Mouse (Mus musculus) adrenal gland, adult 10 weeks (tissue): ENCODE data around the gene Gm10024. TPM values are rescaled to one million over a fixed set of nuclear protein-coding genes. Genes with fewer than 3 reads are reported as not detected.

Experiments used
- polyA plus RNA-seq: library from polyadenylated mRNA; stranded (reverse); fragments of 350-450 nt; fragmentation: Illumina TruSeq; extraction: RNeasy Lipid Tissue Mini Kit (QIAGEN cat#74804); gene quantifications from one replicate; pipeline ENCODE4 v1.2.3, GENCODE M21; 2014; ENCODE audit warnings: low read depth, low replicate concordance

Gm10024 gene
- not detected for polyA plus RNA-seq

DNA sequence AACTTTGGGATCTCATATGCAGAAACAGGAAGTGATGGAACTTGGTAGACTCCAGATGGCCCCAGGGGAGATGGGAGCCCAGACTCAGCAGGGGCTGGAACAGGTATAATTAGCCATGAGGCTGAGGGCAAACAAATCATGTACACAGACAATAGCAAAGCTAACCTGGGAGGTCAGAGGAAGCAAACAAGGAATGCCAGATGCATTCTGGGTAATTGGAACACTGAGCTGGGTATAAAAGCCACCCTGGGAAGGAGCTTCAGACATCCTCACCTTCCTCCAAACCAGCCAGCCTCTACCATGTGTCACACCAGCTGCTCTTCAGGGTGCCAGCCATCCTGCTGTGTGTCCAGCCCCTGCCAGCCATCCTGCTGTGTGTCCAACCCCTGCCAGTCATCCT is at the start of gene Gm10024:
Gene Gm10024, plus strand, starts transcription at position 301 of the 400 bp plus-strand sequence.

GRCm38 (mm10) chr10:77685895-77686664 is 25.2 kb upstream of the Gm10024 start, which contains the start of gene Tspear:
TSS of gene Tspear (plus strand) at chr10:77686569.

DNA sequence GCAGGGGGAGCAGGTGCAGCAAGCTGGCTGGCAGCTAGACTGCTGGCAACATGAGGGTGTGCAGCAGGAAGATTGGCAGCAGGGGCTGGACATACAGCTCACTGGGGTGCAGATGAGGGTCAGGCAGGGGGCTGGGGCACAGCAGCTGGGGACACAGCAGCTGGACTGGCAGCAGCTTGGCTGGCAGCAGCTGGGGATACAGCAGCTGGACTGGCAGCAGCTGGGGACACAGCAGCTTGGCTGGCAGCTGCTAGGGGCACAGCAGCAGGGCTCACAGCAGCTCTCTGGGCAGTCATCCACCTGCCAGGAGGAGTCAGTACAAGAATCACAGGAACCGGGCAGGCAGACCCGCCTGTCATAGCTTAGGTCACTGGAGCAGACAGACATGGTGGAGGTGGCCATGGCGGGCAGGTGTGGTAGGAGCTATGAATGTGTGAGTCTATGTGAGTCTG is 20.9 kb upstream of the Gm10024 start, which contains the start of gene Gm19402:
Gene Gm19402, minus strand, starts transcription at position 402 of the 452 bp plus-strand sequence.

GRCm38 (mm10) chr10:77697133-77697532 is 14.1 kb upstream of the Gm10024 start, which contains the start of gene Gm9508:
TSS of gene Gm9508 (minus strand) at chr10:77697233.

DNA sequence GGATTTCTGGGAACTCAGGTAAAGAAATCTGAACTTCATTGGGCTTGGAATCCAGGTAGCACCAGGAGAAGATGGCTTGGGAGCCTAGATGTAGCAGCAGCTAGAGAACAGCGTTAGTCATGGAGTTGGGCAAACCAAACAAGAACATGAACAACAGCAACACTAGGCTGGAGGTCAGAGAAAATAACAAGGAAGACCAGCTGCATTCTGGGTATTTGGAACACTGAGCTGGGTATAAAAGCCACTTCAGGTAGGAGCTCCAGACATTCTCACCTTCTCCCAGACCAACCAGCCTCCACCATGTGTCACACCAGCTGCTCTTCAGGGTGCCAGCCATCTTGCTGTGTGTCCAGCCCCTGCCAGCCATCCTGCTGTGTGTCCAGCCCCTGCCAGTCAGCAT is 4.9 kb upstream of the Gm10024 start, which contains the start of gene Gm10272:
Gene Gm10272, plus strand, starts transcription at position 301 of the 400 bp plus-strand sequence.

GRCm38 (mm10) chr10:77715507-77715906 is 4.2 kb downstream of the Gm10024 start, which contains the start of gene Gm10142:
TSS of gene Gm10142 (plus strand) at chr10:77715807.

GRCm38 (mm10) chr10:77720299-77720698 is 9.0 kb downstream of the Gm10024 start, which contains the start of gene Krtap12-1:
TSS of gene Krtap12-1 (plus strand) at chr10:77720599.

GRCm38 (mm10) chr10:77726186-77726585 is 14.9 kb downstream of the Gm10024 start, which contains the start of gene Gm10100:
TSS of gene Gm10100 (plus strand) at chr10:77726486.

DNA sequence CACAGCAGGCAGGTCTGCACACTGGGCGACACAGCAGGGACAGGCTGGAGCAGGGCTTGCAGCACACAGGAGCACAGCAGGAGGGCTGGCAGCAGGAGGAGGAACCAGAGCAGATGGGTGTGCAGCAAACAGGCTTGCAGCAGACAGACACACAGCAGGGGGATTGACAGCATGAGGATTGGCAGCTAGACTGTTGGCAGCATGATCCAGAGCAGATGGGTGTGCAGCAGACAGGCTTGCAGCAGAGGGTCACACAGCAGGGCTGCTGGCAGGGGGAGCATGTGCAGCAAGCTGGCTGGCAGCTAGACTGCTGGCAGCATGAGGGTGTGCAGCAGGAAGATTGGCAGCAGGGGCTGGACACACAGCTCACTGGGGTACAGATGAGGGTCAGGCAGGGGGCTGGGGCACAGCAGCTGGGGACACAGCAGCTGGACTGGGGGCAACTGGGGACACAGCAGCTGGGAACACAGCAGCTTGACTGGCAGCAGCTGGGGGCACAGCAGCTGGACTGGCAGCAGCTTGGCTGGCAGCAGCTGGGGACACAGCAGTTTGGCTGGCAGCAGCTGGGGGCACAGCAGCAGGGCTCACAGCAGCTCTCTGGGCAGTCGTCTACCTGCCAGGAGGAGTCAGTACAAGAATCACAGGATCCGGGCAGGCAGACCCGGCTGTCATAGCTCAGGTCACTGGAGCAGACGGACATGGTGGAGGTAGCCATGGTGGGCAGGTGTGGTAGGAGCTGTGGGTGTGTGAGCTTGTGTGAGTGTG is 30.8 kb downstream of the Gm10024 start, which contains the start of gene Gm18596:
Gene Gm18596, minus strand, starts transcription at position 715 of the 765 bp plus-strand sequence.

DNA sequence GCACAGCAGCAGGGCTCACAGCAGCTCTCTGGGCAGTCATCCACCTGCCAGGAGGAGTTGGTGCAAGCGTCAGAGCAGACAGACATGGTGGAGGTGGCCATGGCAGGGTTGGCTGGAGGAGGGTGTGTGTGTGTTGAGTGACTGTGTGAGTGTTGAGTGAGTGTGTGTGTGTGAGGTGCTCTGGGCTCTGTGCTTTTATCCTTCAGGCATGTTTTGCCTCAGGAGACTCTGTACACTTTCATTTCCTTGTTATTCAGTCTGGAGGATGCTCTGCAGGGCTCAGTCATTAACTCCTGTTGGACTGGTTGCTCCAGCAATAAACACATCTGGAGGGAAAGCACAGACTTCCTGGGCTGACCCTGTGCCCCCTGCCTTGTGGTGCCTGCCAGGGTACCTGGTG is 40.0 kb downstream of the Gm10024 start, which contains the start of gene Gm9736:
Gene Gm9736, minus strand, starts transcription at position 101 of the 400 bp plus-strand sequence.

DNA sequence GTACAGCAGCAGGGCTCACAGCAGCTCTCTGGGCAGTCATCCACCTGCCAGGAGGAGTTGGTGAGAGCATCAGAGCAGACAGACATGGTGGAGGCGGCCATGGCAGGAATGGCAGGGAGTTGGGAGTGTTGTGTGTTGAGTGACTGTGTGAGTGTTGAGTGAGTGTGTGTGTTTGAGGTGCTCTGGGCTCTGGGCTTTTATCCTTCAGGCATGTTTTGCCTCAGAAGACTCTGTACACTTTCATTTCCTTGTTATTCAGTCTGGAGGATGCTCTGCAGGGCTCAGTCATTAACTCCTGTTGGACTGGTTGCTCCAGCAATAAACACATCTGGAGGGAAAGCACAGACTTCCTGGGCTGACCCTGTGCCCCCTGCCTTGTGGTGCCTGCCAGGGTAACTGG is 48.3 kb downstream of the Gm10024 start, which contains the start of gene Gm3233:
Gene Gm3233, minus strand, starts transcription at position 101 of the 400 bp plus-strand sequence.

Other genes starting within 250 kb of the Gm10024 start
- gene Fam207a, start 195.7 kb upstream of the Gm10024 start, polyA plus RNA-seq: 0.70 TPM
- gene Itgb2, start 181.2 kb upstream of the Gm10024 start, polyA plus RNA-seq: 2.5 TPM
- gene Pttg1ip, start 129.7 kb upstream of the Gm10024 start, polyA plus RNA-seq: 126 TPM
- gene Sumo3, start 105.4 kb upstream of the Gm10024 start, polyA plus RNA-seq: 72.3 TPM
- 6.2 TPM for gene Gm49325, start 105.3 kb upstream of the Gm10024 start, polyA plus RNA-seq
- 11.6 TPM for gene Ube2g2, start 89.2 kb upstream of the Gm10024 start, polyA plus RNA-seq
- gene Tspear, start 24.9 kb upstream of the Gm10024 start, polyA plus RNA-seq: not detected
- not detected for gene Gm19402, start 20.7 kb upstream of the Gm10024 start, polyA plus RNA-seq
- not detected for gene Gm9508, start 14.2 kb upstream of the Gm10024 start, polyA plus RNA-seq
- not detected for gene Gm10272, start 4.8 kb upstream of the Gm10024 start, polyA plus RNA-seq
- gene Gm10142, start 4.3 kb downstream of the Gm10024 start, polyA plus RNA-seq: not detected
- gene Krtap12-1, start 9.1 kb downstream of the Gm10024 start, polyA plus RNA-seq: not detected
- gene Gm10100, start 15.0 kb downstream of the Gm10024 start, polyA plus RNA-seq: not detected
- gene Gm18596, start 31.2 kb downstream of the Gm10024 start, polyA plus RNA-seq: not detected
- not detected for gene Gm9736, start 39.9 kb downstream of the Gm10024 start, polyA plus RNA-seq
- gene Gm3233, start 48.2 kb downstream of the Gm10024 start, polyA plus RNA-seq: not detected
- not detected for gene Gm3238, start 59.9 kb downstream of the Gm10024 start, polyA plus RNA-seq
- not detected for gene Gm7138, start 65.5 kb downstream of the Gm10024 start, polyA plus RNA-seq
- not detected for gene Gm3250, start 71.1 kb downstream of the Gm10024 start, polyA plus RNA-seq
- gene Gm7137, start 76.7 kb downstream of the Gm10024 start, polyA plus RNA-seq: not detected
- not detected for gene Gm9639, start 83.6 kb downstream of the Gm10024 start, polyA plus RNA-seq
- gene Gm19668, start 87.7 kb downstream of the Gm10024 start, polyA plus RNA-seq: not detected
- not detected for gene Gm9507, start 100.4 kb downstream of the Gm10024 start, polyA plus RNA-seq
- not detected for gene Gm2696, start 103.2 kb downstream of the Gm10024 start, polyA plus RNA-seq
- not detected for gene Krtap10-4, start 115.6 kb downstream of the Gm10024 start, polyA plus RNA-seq
- not detected for gene Krtap10-10, start 124.5 kb downstream of the Gm10024 start, polyA plus RNA-seq
- not detected for gene Gm36176, start 135.3 kb downstream of the Gm10024 start, polyA plus RNA-seq
- not detected for gene Gm10318, start 141.4 kb downstream of the Gm10024 start, polyA plus RNA-seq
- gene Gm3285, start 150.5 kb downstream of the Gm10024 start, polyA plus RNA-seq: not detected
- gene Lrrc3, start 191.1 kb downstream of the Gm10024 start, polyA plus RNA-seq: 1.7 TPM